8 mouse cellular contexts compared by ENCODE assay signal in the genomic region with DNA sequence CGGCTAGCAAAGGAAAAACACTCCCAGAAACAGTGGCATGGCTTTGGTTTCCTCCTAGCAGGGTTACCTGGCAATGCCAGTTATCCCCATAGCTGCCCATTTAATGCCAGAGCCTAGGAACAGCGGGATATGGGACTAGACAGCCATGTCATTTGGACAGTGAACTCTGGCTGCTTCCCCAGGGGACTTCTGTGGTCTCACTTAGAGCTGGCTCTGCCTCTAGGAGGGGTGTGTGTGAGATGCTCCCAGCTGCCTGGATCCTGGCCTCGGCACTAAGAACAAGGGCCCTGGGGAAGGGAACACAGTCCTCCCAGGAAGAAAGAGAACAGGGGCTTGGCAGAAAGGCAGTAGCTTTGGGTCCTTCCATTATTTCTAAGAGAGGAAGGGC.
DNase-seq lines count a peak whose midpoint lies in the region; ATAC-seq lines count a peak whose summit lies in the region.

No protein-coding gene starts in this region.

- H3K4me3 ChIP-seq in liver, embryonic 11.5 days (ENCODE audit: low read depth, low read length) = no peak overlapping the region
- H3K4me3 ChIP-seq in intestine, embryonic 15.5 days (replicated peaks) = peak overlapping the region; percentile 30; the same call in 1 of the 2 replicates
- H3K4me3 ChIP-seq in stomach, embryonic 14.5 days (ENCODE audit: low read depth, low read length) = peak overlapping the region; percentile 35

- H3K27ac ChIP-seq in liver, embryonic 11.5 days (ENCODE audit: low read depth, low read length) = no peak overlapping the region
- 0 out of 2 replicates have a peak overlapping the region, but pooled peaks have one; percentile 44 for H3K27ac ChIP-seq in intestine, embryonic 15.5 days
- H3K27ac ChIP-seq in stomach, embryonic 14.5 days (ENCODE audit: low read length) = peak overlapping the region; percentile 61; the same call in 1 of the 2 replicates

- DNase-seq in cerebellum, adult 11-12 months = peak; percentile 70
- DNase-seq in cerebellum, adult 8-10 months = no peak
- DNase-seq in liver, embryonic 11.5 days (ENCODE audit: low spot score) = no peak
- no peak for DNase-seq in liver
- no peak for DNase-seq in ovary, adult 18-20 months (ENCODE audit: low spot score)

- no peaks in the 10 kb centered on the region for H3K4me1 ChIP-seq in liver, embryonic 11.5 days (replicated peaks; ENCODE audit: control insufficient read depth, insufficient read depth, low read length)
- H3K4me1 ChIP-seq in intestine, embryonic 15.5 days (replicated peaks) = peaks cover 29% of the 10 kb centered on the region
- peaks cover 13% of the 10 kb centered on the region for H3K4me1 ChIP-seq in stomach, embryonic 14.5 days (ENCODE audit: control insufficient read depth, insufficient read depth, low read length)

- ATAC-seq in liver, embryonic 11.5 days (replicated peaks; ENCODE audit: low FRiP score) = no peak
- no peak for ATAC-seq in intestine, embryonic 15.5 days
- no peak for ATAC-seq in stomach, embryonic 14.5 days (ENCODE audit: insufficient number of reproducible peaks, insufficient read depth, low FRiP score, low read depth)
- no peak for ATAC-seq in erythroid progenitor cell, adult 5-6 weeks (replicated peaks; ENCODE audit: low FRiP score, poor library complexity, severe bottlenecking)

- H3K4me2 ChIP-seq in liver, embryonic 11.5 days = peak overlapping the region; percentile 46; the same call in 1 of the 2 replicates
- peak overlapping the region; percentile 61 for H3K4me2 ChIP-seq in intestine, embryonic 15.5 days (replicated peaks)
- peak overlapping the region; percentile 60 for H3K4me2 ChIP-seq in stomach, embryonic 14.5 days (replicated peaks; ENCODE audit: low read depth, low read length)

- no peaks in the 10 kb centered on the region for H3K9me3 ChIP-seq in liver, embryonic 11.5 days (ENCODE audit: control insufficient read depth, low read length)
- no peaks in the 10 kb centered on the region for H3K9me3 ChIP-seq in intestine, embryonic 15.5 days
- H3K9me3 ChIP-seq in stomach, embryonic 14.5 days (ENCODE audit: control insufficient read depth, low read depth, low read length) = no peaks in the 10 kb centered on the region

- H3K36me3 ChIP-seq in liver, embryonic 11.5 days (ENCODE audit: control insufficient read depth, insufficient read depth, low read length) = no peaks in the 10 kb centered on the region
- no peaks in the 10 kb centered on the region for H3K36me3 ChIP-seq in intestine, embryonic 15.5 days
- no peaks in the 10 kb centered on the region for H3K36me3 ChIP-seq in stomach, embryonic 14.5 days (ENCODE audit: control insufficient read depth, insufficient read depth, low read length)

- H3K27me3 ChIP-seq in liver, embryonic 11.5 days (replicated peaks; ENCODE audit: control insufficient read depth, insufficient read depth, low read length) = peaks cover 8% of the 10 kb centered on the region; the same call in 1 of the 2 replicates
- no peaks in the 10 kb centered on the region for H3K27me3 ChIP-seq in intestine, embryonic 15.5 days (replicated peaks)
- H3K27me3 ChIP-seq in stomach, embryonic 14.5 days (ENCODE audit: control insufficient read depth, insufficient read depth, low read length) = no peaks in the 10 kb centered on the region

- no peak overlapping the region for H3K9ac ChIP-seq in liver, embryonic 11.5 days (ENCODE audit: low read depth, low read length)
- H3K9ac ChIP-seq in intestine, embryonic 15.5 days = peak overlapping the region; percentile 47
- H3K9ac ChIP-seq in stomach, embryonic 14.5 days (replicated peaks; ENCODE audit: low read depth, low read length) = 0 out of 2 replicates have a peak overlapping the region, but pooled peaks have one; percentile 33

- 35% methylated on average over 3 of the region's 3 CpGs for WGBS in liver, embryonic 11.5 days
- 31% methylated on average over 3 of the region's 3 CpGs for WGBS in intestine, embryonic 15.5 days
- 26% methylated on average over 3 of the region's 3 CpGs for WGBS in stomach, embryonic 14.5 days
